Mouse (Mus musculus) CH12F3 (cell line): ENCODE results near the gene Polr2a.
"Not testable (repeated sequence)": the region's sequence is repeated elsewhere in the genome, so short reads cannot be mapped to it uniquely, and the experiment has no call there.

Experiments
- in situ Hi-C: fragments of 300-500 bp; cut with MboI; formaldehyde crosslinking; loops from 2 replicates; pipeline ENCODE4 v1.14.3; 2020; ENCODE audit warnings: low sequenced_read_pairs

Gene Polr2a

GRCm38 (mm10) chr11:69754701-69755100 lies 3.7 kb downstream of the Polr2a start:
- in situ Hi-C loops, result no loop called here

GRCm38 (mm10) chr11:69754233-69754632 lies 4.2 kb downstream of the Polr2a start:
- in situ Hi-C loops, result no loop called here

DNA sequence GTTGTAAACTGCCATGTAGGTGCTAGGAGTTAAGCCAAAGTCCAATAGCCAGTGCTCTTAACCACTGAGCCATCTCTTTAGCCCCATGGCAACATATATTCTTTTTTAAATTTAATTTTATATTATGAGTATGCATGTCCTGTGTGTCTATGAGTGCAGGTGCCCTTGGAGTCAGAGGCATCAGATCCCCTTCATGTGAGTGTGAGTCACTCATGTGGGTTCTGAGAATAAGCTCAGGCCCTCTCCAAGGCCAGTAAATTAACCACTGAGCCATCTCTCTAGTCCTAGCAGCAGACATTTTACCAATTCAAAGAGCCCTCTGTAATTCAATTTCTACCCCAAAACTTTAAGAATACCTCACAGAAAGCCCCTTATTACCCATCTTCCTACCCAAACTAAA lies 5.8 kb downstream of the Polr2a start:
- in situ Hi-C loops, result no loop called here

GRCm38 (mm10) chr11:69751635-69752034 lies 6.8 kb downstream of the Polr2a start:
- in situ Hi-C loops, result no loop called here

- in situ Hi-C loops, result not testable (repeated sequence)
Observed at GRCm38 (mm10) chr11:69731408-69731807, 27.0 kb downstream of the Polr2a start.

GRCm38 (mm10) chr11:69729063-69729462 lies 29.4 kb downstream of the Polr2a start:
- in situ Hi-C loops, result no loop called here

- in situ Hi-C loops, result no loop called here
Observed at GRCm38 (mm10) chr11:69725951-69726350, 32.5 kb downstream of the Polr2a start.

- in situ Hi-C loops, result no loop called here
Observed at GRCm38 (mm10) chr11:69723074-69723473, 35.4 kb downstream of the Polr2a start.

DNA sequence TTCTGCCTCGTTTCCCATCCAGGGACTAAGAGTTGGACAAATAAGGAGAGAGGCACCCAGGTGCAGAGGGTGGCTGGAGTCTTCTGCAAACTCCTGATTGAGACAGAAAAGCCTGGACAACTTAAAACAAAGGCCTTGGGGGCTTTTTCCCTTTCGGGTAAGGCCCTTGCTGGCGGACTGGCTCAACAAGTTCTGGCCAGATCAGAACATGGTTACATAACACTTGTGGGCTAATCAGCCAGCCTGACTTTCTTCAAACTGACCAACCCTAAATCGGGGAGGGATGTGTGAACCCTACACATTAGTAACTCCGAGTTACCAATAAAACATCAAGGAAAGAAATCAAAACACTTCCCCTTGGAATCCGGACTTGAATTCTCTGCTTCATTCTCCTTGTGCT lies 37.6 kb downstream of the Polr2a start:
- in situ Hi-C loops, result no loop called here

DNA sequence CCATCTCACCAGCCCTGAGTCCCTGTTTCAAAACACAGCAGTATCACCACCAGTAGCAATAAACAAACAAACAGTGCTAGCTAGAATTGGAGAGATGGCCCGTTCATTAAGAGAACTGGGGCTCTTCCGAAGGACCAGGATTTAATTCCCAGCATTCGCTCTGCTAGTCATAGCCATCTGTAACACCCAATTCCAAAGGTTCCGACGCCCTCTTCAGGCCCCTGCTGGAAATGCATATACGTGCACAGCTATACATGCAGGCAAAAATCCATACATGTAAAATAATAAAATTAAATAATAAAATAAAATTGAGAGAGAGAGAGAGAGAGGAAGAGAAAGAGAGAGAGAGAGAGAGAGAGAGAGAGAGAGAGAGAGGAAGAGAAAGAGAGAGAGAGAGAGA lies 39.0 kb downstream of the Polr2a start:
- in situ Hi-C loops, result no loop called here

- in situ Hi-C loops, result no loop called here
Observed at GRCm38 (mm10) chr11:69718661-69719060, 39.8 kb downstream of the Polr2a start.

GRCm38 (mm10) chr11:69716953-69717352 lies 41.5 kb downstream of the Polr2a start:
- in situ Hi-C loops, result no loop called here

DNA sequence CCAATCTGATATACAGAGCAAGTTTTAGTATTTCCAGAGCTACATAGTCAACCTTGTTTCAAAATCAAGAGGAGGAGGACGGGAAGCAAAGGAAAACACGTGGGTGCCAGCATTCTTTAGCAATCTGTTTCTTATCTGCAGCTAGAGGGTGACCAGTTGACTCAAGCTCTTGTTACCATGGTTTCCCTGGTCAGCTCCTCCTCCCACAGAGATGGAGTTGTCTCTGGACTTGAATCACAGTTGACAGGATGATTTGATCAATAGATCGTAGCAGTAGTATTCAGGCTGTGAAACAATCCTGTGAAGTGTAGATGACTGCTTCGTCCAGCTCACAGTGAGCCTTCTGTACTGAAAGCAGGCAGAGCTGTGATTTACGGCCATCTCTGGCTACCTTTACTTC lies 42.5 kb downstream of the Polr2a start:
- in situ Hi-C loops, result no loop called here

GRCm38 (mm10) chr11:69715482-69715881 lies 43.0 kb downstream of the Polr2a start:
- in situ Hi-C loops, result no loop called here

GRCm38 (mm10) chr11:69714636-69715329 lies 43.7 kb downstream of the Polr2a start:
- in situ Hi-C loops, result no loop called here

DNA sequence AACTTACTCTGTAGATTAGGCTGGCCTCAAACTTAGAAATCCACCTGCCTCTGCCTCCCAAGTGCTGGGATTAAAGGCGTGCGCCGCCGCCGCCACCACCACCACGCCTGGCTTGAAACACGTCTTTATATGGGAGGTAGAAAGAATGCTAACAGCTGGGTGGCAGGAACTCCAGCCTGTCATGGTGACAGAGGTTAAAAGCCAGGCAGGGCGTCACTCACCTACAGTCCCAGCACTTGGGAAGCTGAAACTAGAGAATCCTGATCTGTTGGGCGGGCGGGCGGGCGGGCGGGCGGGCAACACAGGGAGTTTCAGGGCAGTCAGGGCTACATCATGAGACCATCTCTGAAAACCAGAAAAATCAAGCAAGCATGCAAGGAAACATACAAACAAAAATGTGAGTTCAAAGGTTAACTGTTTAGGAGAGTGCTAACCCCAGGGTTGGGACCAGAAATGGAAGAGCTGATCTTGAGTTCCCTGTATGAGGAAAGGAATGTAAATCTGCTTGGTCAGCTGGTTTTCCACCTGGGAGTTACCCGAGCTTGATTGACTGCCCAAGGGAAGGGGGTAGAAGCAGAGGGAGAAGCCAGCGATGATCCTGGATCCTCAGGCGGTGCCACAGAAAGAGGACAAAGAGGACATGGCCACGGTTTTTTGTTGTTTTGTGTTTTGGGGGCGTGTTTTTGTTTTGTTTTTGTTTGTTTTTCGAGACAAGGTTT lies 45.3 kb downstream of the Polr2a start:
- in situ Hi-C loops, result no loop called here

GRCm38 (mm10) chr11:69711082-69711481 lies 47.4 kb downstream of the Polr2a start:
- in situ Hi-C loops, result no loop called here

DNA sequence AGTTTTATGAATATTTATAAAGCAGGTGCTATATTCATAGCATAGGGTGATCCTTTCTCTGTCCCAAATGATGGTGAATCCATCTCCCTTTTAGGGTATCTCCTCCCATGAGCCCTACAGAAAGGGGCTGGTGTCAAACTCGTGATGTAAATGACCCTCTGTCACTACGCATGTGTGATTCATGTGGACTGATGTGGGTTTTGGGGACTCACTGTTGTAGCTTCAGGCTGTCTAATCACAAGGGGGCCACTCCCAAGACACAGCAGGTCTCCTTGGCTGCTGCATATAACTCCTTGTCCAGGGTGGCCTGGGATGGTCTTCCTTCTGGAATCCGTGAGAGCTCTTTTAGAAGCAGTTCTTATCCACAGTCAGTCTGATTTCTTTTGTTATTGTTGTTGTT lies 48.0 kb downstream of the Polr2a start:
- in situ Hi-C loops, result no loop called here

DNA sequence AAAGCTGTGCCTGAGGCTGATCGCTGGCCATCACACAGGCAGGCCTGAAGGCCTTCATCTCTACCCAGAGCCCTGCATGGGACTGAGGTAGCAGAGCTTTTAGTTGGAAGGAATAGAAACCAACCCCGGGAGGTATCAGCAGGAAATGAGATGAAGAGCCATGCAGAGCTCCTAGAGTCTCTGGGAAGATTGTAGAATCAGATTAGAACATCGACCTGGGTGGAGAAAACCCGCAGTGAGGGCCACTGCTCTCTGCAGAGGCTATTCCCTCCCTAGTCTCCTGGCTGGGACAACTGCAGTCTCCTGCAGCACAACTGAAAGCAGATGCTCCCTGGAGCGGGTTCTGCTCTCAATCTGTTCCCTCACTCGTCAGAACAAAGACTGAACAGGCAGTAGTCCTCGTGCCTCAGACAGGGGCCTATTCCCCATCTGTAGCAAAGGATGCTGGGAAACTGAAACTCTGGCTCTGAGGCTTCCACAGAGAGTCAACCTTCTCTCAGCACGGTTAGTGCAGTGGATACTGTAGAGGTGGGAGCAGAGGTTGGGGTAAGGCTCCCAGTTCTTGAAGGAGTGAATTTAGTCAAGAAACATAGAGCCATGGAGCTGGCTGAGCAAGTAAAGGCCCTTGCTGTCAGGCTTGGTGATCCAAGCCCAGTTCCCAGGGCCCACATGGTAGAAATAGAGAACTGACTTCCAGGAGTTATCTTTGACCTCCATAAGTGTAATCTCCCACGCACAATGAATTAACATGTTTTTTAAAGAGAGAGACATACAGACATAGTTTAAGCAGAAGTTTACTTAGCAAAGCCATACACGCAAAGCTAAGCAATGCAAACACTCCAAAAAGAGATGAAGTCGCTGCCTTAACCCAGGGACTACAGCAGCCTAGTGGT lies 48.6 kb downstream of the Polr2a start:
- in situ Hi-C loops, result no loop called here

- in situ Hi-C loops, result no loop called here
Observed at GRCm38 (mm10) chr11:69708614-69709265, 49.7 kb downstream of the Polr2a start.

DNA sequence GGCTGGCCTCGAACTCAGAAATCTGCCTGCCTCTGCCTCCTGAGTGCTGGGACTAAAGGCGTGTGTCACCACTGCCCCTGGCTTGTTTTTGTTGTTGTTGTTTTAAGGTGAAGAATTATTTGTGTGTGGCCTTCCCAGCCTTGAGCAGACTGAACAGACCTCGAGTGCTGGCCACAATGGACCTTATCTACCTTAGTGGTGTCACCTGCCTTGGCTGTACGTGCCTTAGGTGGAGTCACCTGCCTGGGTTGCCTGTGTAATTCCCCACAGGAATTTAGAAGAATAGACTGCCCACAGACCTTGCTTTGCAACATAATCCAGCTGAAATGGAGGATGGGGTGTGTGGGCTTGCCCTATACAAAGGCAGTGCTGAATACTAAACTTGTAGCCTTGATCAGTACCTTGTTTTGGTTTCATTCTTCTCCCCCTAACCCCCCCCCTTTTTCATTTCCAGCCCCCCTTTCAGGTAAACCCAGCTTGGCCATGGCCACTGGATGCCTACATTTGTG lies 50.5 kb downstream of the Polr2a start:
- in situ Hi-C loops, result no loop called here
